Mouse (Mus musculus): ENCODE data around the gene Tfdp2.

Tfdp2 gene

DNA sequence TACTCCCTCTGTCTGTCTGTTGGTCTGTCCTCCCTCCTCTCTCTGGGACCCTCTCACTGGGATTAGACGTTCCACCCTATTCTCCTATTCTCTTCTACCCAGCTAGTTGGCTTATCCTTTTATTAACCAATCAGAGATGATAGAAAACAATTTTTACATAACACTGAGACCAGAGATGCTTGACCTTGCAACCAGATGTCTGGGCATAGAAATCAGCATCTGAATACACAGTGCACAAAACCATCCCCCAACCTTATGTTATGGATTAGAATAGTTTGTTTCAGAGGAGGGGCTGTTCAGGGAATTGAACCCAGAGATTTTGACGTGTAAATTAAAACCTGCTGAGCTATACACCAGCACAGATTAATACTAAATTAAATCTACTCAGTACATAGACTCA, 34.2 kb downstream of the Tfdp2 start:
- DNase-seq (ENCODE audit: low read depth), result no peak

DNA sequence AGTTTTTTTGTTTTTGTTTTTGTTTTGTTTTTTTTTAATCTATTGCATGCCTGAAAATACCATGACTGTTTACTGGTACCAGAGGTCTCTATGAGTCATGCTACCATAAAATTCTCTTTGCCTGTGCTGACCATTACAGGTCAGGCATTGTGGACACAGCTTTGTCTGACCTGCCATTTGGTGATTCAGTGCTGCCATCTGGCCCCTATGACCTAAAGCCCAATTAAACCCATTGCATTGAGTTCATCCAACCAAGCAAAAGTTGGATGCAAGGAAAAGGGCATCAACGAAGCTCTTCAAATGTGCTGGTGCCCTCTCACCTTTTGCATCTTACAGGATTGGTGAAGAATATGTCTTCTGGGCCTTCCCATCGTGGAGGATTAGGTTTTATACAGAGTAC, 39.4 kb downstream of the Tfdp2 start:
- no peak for DNase-seq (ENCODE audit: low read depth)

DNA sequence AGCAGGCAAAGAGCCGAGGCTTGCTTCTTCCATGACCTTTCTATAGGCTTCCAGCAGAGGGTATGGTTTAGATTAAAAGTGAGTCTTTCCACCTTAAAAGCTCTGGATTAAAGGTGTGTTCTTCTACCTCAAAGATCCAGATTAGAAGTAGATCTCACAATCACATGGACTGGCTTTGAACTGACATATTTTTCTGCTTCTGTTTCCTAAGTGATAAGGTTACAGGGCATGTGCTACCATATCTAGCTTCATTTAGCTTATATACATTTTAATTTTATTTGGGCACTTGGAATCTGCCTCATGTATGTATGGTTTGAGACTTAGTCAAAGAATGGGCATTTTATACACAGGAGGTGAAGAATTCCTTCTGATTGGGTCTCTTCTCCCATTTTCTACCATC, 41.3 kb downstream of the Tfdp2 start:
- DNase-seq (ENCODE audit: low read depth), result no peak

DNA sequence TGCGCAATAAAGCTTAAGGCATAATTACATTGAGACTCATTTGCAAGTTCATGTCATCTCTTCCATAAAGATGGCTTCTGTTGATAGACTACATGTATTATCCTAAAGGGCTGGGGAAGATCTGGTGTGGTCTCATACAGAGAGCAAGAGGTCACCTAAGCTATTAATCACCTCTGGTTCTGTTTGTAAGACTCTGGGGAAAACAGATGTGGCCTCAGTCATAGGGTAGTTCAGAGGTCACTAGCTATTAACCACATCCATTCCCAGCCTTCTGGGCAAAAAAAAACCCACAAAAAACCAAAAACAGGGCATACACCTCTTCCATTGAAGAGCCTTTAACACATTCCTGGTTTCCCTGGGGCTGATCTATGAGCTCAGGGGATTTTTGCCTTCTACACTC, 42.2 kb downstream of the Tfdp2 start:
- no peak for DNase-seq (ENCODE audit: low read depth)

DNA sequence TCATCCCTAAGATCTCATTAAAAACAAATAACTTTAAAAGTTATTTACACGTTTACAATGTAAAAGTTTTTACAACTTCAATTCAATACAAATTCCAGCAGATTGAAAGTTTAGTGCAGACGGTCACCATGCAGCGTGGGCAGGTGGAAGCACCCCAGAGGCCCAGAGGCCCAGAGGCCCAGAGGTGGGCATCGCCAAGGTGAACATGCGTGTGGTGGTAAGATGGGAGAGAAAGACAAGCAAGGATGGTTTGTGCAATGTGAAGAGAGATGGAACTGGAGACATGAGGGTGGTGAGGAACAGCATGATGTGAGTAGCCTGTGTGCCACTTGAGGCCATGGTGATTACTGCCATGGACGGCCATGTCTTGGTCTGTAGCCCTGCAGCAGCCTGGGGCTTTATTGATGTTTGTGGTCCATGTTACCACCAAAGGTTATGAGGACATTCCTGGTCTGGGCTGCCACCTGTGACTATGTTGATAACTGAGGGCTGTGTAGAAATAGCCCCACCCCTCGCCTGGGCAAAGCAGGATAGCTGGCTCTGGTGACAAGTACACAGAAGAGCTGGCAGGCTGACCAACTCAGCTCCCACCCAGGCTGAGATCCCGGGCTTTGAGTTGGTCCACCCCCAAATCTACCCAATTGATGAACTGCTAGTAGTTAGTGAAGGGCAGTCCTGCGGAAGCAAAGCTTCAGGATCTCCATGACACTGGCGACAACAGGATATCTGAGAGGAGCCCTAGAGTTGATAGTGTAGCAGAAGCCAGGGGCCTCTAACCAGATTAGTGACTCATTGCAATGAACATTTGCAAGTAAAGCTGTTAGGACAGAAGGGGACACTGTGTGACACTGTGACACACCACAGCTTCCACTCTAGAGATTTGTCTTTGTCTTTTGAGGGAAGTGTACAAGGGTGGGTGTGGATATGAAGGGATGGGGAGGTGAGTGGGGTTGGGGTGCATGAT, 45.3 kb downstream of the Tfdp2 start:
- DNase-seq (ENCODE audit: low read depth), result peak; percentile 76

DNA sequence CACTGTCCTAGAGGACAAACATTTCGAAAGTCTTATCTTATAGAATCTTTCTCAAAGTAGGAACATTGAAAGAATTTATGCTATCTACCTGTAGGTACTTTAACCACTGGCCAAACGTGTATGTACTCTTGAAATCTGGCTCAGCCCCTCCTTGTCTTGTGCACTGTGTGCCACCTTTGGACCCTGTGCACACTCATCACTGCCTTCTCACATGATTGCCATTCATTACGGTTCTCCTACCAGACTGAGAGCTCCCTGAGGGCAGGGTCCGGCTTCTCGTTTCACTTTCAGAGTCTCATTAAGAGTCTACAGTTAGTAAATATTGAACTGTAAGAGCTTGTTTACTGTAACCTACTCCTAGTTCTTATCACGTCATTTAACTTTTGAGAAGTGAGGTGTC, 47.8 kb downstream of the Tfdp2 start:
- DNase-seq (ENCODE audit: low read depth), result no peak

DNA sequence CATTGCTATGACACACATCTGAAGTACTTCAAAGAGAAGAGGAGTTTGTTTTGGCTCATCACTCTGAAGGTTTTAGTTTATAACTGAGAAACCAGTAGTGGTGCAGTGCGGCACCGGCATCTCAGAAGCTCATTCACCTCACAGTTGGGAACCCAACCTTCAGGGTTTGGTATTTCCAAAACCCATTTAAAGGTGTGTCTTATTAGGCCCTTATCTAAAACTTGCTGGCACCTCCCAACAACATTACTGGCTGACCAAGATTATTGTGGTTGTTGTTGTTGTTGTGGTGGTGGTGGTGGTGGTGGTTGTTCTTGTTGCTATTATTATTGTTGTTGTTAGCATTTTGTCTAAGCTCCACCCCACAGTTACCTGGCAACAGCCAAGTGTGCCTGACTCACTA, 58.7 kb downstream of the Tfdp2 start:
- DNase-seq (ENCODE audit: low read depth), result no peak

DNA sequence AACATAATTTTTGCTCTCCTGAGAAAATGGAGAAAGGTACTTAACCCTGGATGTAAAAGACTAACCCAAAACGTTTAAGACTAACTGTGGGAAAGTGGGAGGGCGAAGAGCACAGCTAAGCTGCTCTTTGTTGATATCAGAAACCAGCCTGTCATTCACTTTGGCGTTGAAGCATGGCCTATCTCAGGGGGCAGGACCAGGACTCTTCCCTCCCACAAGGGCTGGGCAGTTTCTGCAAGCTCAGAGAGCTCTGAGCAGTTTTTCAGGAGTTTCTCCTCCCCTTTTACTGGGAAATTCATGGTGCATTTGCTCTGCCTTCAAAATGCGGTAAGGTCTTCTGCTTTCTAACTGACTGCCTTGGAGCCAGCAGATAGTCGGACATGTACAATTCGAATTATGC, 62.4 kb downstream of the Tfdp2 start:
- DNase-seq (ENCODE audit: low read depth), result peak; percentile 93

DNA sequence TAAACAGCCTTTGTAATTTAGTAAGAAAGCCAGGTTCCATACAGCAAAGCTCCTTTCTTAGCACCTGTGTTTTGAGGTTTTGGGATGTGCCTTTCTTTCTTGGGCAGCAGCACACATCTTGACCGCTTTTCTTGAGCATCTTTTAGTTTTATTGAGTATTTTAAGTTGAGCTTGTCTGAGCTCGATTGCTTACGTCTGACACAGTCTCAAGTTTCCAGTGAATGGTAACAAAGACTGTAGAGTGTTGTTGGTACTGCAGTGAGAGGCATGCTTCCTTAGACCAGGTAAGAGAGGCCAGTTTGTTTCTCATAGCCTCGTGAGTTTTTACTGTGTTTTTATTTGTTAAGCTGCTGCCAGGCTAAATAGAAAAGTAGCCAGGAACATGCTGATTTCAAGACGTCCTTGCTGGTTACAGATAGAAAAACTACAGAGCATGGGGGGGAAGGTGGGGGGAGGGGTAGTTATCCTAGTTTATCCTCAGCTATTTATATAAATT, 63.0 kb downstream of the Tfdp2 start:
- peak; percentile 79 for DNase-seq (ENCODE audit: low read depth)

DNA sequence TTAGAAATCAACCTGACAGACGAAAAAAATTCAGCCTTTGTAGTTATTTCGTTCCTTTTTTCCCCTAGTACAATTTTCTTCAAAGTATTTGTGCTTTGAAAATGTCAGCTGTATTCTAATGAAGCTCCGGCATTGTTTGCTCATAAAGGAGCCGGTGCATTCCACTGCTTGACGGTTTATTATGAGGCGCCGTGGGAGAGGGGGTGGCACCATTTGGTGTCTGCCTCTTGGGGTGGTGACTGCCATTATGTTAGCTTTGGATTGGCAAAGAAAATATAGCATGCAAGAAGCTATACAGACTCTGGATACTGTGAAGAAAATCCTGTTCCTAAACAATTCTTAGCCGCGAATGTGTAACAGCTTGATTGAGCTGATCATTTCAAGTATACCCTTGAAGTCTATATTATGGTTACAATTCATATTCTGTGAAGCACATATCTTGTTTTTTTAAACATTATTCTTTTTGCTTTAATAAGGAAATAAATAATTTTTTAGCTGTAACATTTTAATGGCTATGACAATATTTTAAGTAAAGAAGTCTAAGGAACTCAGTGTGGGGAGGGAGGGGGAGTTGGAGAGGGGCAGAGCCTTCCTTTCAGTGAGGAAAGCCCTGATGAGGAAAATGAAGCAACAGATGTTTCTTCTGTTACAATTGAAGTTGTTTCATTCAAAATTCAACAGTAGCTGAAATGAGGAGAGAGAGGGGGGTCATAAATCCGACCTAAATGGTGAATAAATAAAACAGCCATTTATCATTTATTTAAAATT, 63.9 kb downstream of the Tfdp2 start:
- DNase-seq (ENCODE audit: low read depth), result peak; percentile 56

DNA sequence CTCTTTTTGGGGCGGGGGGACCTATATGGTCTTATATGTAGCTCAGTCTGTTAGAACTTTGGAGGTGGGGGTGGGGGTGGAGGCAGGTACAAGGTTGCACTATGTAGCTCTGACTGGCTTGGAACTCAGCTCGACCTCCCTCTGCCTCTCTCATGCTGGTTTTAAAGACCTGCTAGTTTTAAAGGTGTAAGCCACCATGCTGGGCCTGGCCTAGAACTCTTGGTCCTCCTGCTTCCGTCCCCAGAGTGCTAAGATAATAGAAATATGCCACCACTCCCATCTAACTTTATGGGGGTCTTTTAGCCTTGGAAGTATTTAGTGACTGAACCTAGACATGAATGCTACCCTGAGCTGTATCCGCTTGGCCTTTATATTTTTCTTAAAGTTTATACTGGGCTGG, 65.0 kb downstream of the Tfdp2 start:
- DNase-seq (ENCODE audit: low read depth), result no peak

DNA sequence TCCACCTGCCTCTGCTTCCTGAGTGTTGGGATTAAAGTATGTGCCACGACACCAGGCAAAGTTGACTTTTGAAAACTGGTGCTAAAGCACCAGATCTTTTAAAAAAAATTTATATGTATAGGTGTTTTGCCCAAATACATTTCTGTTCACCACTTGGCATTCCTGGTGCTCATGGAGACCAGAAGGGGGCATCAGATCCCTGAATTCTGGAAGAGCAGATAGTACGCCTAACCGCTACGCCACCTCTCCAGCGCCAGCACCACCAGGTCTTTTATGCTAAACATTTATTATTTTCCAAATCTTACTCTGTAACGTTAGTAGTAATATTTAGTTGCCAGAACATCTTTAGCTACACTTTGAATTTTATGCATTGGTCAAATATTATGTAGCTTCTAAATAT, 65.9 kb downstream of the Tfdp2 start:
- DNase-seq (ENCODE audit: low read depth), result no peak

DNA sequence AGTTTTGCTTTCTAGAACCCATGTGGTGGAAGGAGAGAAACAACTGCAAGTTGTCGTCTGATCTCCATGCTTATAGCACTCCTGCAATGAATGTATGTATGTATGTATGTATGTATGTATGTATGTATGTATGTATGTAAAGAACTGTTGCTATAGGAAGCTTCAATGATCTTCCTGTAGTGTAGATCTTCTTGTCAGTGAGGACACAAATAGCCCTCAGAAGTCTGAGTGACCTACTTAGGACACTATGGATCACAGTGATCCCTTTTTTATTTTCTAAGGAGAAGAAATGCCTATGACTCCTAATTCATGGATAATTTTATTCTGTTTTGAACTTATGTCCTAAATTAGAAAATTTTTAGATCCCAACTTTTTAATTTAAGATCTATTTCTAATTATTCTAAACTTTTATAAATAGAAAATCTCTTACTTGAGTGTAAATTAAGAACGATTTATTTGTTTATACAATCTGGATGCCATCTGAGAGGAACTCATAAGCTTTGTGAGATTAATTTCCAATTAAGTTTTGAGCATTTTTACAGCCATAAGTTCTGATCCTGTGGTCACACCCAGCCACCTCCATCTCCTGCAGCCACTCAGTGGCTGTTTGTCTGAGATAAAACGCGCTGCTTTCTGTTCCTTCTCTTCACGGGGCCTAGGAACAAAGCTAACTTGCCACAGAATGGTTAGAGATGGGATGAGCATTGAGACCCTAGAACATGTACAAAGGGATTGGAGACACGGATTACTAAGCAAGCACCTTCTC, 70.9 kb downstream of the Tfdp2 start:
- DNase-seq (ENCODE audit: low read depth), result peak; percentile 73

DNA sequence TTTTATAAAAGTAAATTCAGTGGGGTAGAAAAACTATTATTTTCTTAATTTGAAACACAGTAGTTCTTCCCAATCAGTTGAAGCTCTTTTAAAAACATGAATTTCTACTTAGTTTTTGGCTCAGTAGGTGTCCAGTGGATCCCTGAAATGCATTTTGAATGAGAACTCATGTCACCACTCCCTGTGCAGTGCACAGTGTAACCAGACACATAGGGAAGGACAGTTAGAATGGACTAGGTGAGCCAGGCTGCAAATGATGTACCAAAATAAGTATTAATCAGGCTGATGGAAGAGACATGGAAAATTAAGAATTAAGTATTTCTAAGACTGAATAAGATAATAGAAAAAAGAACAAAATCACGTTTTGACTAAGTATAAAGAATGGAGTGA, 71.5 kb downstream of the Tfdp2 start:
- no peak for DNase-seq (ENCODE audit: low read depth)

DNA sequence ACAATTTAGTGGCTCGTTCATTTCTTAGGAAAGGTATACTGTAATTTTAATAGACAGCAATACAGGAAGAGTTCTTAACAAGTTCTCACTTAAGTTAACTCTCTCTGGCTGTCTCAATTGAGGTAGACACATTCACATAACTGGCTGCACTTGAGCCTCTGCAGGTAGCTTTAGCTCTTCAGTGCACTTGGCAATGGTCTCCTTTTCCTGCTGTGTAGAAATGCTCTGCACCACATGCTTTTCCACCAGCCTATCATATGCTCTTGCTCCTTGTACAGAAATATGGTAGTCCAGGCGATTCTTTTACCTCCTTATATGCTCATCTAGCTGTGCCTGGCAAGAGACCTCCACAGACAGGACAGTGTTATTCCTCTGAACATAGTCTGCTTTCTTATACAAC, 73.7 kb downstream of the Tfdp2 start:
- no peak for DNase-seq (ENCODE audit: low read depth)

DNA sequence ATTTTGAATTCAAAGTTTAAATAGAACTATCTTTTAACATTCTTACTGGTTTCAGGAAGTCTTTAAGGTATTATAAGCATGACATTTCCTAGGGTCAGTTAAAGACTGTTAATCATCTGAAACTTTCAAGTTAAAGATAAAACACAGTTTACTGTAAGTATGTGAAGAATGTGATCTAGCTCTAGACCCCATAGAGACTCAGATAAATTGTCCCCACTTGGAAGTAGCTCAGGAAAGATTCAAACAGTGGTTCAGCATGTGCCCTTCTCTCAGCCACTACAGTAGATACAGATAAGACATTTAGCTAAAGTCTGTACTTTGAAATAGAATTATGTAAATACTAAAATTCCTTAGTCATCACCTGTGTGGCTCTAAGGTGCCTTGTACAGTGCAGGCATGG, 79.5 kb downstream of the Tfdp2 start:
- no peak for DNase-seq (ENCODE audit: low read depth)

DNA sequence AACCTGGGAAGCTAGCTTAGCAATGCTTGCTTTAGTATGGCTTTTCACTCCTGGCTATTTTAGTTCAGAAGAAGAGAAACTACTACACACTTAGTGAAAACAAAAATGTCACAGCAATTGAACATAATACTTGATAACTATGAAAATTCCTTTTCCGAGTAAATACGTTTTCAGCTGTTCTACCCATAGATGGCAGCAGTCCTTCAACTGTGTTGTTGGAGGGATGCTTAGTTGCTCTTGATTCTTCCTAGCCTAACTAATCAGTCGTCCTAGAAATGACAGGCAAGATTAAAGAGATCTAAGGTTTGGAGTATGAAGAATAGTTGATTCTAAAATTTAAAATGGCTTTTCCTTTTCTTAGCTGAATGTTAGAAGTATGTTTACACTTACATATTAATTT, 85.4 kb downstream of the Tfdp2 start:
- DNase-seq (ENCODE audit: low read depth), result no peak

DNA sequence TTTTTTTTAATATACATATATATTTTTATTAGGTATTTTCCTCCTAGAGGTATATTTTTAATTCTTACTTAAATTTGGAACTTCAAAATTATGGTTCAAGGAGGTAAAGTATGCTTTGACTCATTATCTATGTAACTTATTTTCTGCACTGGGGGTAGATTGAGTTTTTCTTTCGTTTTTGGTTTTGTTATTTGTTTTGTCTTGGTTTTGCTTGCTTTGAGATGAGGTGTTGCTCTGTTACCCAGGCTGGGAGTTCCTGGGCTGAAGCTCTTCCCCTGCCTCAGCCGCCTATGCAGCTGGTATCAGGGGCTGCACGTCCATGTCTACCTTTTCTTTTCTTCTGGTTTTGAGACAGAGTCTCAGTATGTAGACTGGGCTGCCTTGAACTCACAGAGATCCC, 86.0 kb downstream of the Tfdp2 start:
- no peak for DNase-seq (ENCODE audit: low read depth)

DNA sequence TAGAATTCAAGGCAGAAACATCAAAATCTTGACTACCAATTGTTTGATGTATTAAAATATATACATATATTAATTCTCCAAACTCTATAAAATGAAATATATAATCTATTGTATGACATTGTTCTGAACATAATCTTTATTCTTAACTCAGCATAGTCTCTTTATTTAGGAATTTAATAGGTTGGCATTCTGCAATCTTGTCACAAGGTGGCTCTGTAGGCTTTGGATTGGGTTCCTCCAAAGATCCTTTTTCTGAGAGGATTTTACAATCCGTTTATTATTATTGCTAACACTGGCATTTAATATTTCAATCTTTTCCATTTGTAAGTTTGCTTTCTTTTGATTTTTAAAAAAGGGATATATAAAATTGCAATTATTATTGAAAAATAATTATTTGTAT, 88.8 kb downstream of the Tfdp2 start:
- DNase-seq (ENCODE audit: low read depth), result no peak

DNA sequence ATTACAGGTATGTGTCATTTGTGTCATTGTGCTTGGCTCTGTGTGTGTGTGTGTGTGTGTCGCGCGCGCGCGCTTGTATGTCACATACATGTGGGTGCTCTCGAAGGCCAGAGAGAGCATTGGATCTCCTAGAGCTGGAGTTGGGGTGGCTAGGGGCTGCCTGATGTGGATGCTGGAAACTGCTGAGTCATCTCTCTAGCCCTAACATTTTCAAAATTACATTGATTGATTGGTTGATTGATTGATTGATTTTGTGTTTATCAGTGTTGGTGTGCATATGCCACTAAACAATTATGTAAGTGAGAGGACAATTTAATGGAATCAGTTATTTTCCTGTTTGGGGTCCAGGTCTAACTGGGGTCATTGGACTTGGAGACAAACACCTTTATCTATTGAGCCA, 96.1 kb downstream of the Tfdp2 start:
- DNase-seq (ENCODE audit: low read depth), result no peak

DNA sequence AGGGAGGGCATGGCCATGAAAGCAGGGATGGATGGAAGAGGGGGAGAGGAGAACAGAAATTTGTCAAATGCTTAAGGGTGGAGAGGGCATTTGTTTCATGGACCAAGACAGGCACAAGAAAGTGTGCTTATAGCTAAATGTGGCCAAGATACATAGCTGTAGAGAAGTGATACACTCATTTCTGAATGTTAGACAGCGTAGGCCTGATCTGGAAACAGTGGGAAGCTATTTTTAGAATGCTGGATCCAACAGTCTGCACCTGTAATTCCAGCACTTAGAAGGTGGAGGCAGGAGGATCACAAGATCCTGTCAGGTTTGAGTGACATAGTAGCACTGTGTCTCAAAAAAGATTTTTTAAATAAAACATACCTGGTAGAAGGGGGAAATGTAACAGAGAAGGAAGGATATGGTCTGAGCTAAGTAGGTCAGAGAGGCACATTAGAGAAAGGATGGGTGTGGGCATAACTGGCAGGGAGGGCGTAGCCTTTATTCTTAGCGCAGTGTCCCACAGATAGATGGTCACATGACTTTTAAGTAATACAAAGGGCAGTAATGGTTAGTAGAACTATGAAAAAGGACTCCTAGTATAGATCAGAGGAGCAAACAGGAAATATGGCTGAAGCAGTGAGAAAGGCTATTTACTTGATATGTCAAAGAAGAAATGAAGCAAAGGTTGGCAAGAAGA, 103.4 kb downstream of the Tfdp2 start:
- no peak for DNase-seq (ENCODE audit: low read depth)

DNA sequence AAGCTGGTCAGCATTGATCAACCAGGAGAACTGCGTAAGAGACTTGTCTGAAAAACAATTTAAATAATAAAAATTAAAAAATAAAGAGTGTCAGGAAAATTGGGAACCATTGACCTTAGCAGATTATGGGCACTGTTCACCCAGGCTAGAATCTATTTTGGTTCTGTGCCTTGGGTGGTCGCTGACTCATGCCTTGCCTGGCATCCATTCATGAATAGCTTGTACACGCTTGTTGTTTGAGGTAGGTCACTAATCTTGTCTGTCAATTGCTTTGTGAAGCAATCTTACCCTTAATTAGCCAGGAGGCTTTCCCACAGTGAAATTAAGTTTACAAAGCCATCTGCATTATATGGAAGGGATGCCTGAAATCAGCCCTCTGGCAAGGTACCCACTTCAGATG, 112.7 kb downstream of the Tfdp2 start:
- DNase-seq (ENCODE audit: low read depth), result no peak

All from c-Kit-positive CD71-positive TER-119-negative erythroid progenitor cells, embryonic 14.5 days (primary cell).